ENCODE assay signal across 8 mouse cellular contexts in the genomic region with DNA sequence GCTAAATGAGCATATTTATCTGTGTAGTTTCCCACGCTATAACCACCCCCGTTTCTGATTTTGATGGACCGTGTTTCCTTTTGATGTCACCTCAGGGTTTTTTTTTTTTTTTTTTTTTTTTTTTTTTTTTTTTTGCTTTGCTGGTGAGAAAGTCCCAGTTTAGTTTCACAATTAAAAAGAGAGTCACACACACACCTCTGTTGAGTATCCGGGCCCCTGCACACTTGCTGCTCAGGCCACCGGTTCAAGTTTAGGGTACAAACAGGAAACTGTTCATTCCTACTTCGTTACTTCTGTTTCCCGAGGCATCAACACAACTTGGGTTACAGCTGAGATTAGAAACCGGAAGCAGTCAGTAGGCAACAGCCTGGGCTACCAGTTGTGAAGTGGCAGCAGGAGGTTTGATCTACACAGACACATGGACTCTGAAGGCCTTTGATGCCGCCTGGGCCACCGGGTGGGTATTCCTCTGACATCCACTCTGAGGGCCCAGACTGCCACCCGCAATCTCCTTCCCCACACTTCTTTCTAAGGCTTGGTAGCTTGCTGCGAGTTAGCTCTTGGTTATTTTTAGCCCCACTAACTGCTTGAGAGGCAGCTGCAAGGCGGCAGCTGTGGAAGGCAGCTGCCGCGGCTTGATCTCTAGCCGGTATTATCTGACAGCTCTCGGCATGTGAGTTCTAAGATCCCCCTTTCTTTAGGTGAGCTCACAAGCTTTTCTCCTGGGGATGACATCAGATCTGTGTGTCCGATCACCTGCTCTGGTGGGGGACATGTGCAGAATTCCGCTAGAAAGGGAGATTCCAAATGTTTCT. TPM values are rescaled to one million over a fixed set of nuclear protein-coding genes. Genes with fewer than 3 reads are reported as not detected.
DNase-seq lines count a peak whose midpoint lies in the region; ATAC-seq lines count a peak whose summit lies in the region.

No protein-coding gene starts in this region.

- peaks cover 42% of the 10 kb centered on the region for H3K4me1 ChIP-seq in forebrain, embryonic 10.5 days
- peaks cover 34% of the 10 kb centered on the region for H3K4me1 ChIP-seq in hindbrain, embryonic 14.5 days (replicated peaks; ENCODE audit: control insufficient read depth, insufficient read depth, low read length)
- peaks cover 47% of the 10 kb centered on the region for H3K4me1 ChIP-seq in midbrain, embryonic 14.5 days (ENCODE audit: control insufficient read depth, insufficient read depth, low read length)

- peak overlapping the region; percentile 76 for H3K27ac ChIP-seq in forebrain, embryonic 10.5 days
- H3K27ac ChIP-seq in hindbrain, embryonic 14.5 days: peak overlapping the region; percentile 21
- peak overlapping the region; percentile 69 for H3K27ac ChIP-seq in midbrain, embryonic 14.5 days (replicated peaks; ENCODE audit: low read depth, low read length)

- peak; percentile 60 for DNase-seq in layer of hippocampus, adult 9-11 months
- DNase-seq in layer of hippocampus, postnatal 10 days (ENCODE audit: low spot score in 2 of 2): no peak
- no peak for DNase-seq in forebrain, embryonic 10.5 days (ENCODE audit: extremely low spot score, low spot score)
- no peak for DNase-seq in hindbrain, embryonic 14.5 days (ENCODE audit: low spot score)
- DNase-seq in midbrain, embryonic 14.5 days: peak; percentile 50
- DNase-seq in thymus, postnatal 25 days: peak; percentile 82
- no peak for DNase-seq in ovary, adult 18-20 months (ENCODE audit: low spot score)
- DNase-seq in kidney, postnatal 4 days: no peak

- no peaks in the 10 kb centered on the region for H3K36me3 ChIP-seq in forebrain, embryonic 10.5 days (replicated peaks)
- no peaks in the 10 kb centered on the region for H3K36me3 ChIP-seq in hindbrain, embryonic 14.5 days (replicated peaks; ENCODE audit: control insufficient read depth, insufficient read depth)
- no peaks in the 10 kb centered on the region for H3K36me3 ChIP-seq in midbrain, embryonic 14.5 days (ENCODE audit: control insufficient read depth, insufficient read depth, low read length)

- H3K4me3 ChIP-seq in forebrain, embryonic 10.5 days: no peak overlapping the region
- no peak overlapping the region for H3K4me3 ChIP-seq in hindbrain, embryonic 14.5 days (replicated peaks; ENCODE audit: low read length)
- no peak overlapping the region for H3K4me3 ChIP-seq in midbrain, embryonic 14.5 days (replicated peaks; ENCODE audit: low read depth, low read length)

- H3K9ac ChIP-seq in hindbrain, embryonic 14.5 days: 0 out of 2 replicates have a peak overlapping the region, but pooled peaks have one; percentile 12
- peak overlapping the region; percentile 27; the same call in 1 of the 2 replicates for H3K9ac ChIP-seq in midbrain, embryonic 14.5 days (replicated peaks; ENCODE audit: low read length)

- no peak overlapping the region for H3K4me2 ChIP-seq in hindbrain, embryonic 14.5 days (replicated peaks)
- H3K4me2 ChIP-seq in midbrain, embryonic 14.5 days (ENCODE audit: low read length): no peak overlapping the region

- no peaks in the 10 kb centered on the region for H3K9me3 ChIP-seq in forebrain, embryonic 10.5 days
- H3K9me3 ChIP-seq in hindbrain, embryonic 14.5 days (ENCODE audit: control insufficient read depth, low read length): no peaks in the 10 kb centered on the region
- no peaks in the 10 kb centered on the region for H3K9me3 ChIP-seq in midbrain, embryonic 14.5 days (ENCODE audit: control insufficient read depth, low read length)

- WGBS in forebrain, embryonic 10.5 days: 57% methylated on average over 19 of the region's 19 CpGs
- 45% methylated on average over 19 of the region's 19 CpGs for WGBS in hindbrain, embryonic 14.5 days
- WGBS in midbrain, embryonic 14.5 days: 38% methylated on average over 19 of the region's 19 CpGs

- ATAC-seq in hindbrain, embryonic 14.5 days (ENCODE audit: low FRiP score): no peak
- ATAC-seq in midbrain, embryonic 14.5 days (ENCODE audit: low FRiP score, low TSS enrichment): no peak

- peaks cover 11% of the 10 kb centered on the region for H3K27me3 ChIP-seq in forebrain, embryonic 10.5 days (ENCODE audit: poor library complexity, severe bottlenecking)
- no peaks in the 10 kb centered on the region for H3K27me3 ChIP-seq in hindbrain, embryonic 14.5 days (ENCODE audit: control insufficient read depth, insufficient read depth, low read length)
- no peaks in the 10 kb centered on the region for H3K27me3 ChIP-seq in midbrain, embryonic 14.5 days (ENCODE audit: control insufficient read depth, insufficient read depth, low read length)

RNA-seq across cellular contexts. Expression of gene Cdk5r1, which starts 31.7 kb away (rescaled TPM):
- 100 to 1,000 TPM; 277 to 285 TPM for total RNA-seq in layer of hippocampus, postnatal 10 days (2021)
- 3.1 and 4.7 TPM in 2 replicates for polyA plus RNA-seq in forebrain, embryonic 10.5 days (2016; fragmentation: Nextera tagmentation; extraction: Ambion mirVana)
- 90.1 and 92.7 TPM in 2 replicates for polyA plus RNA-seq in hindbrain, embryonic 14.5 days (2014; fragmentation: Nextera tagmentation; extraction: Ambion mirVana)
- polyA plus RNA-seq in midbrain, embryonic 14.5 days (2014; fragmentation: Nextera tagmentation; extraction: Ambion mirVana): 103 and 134 TPM in 2 replicates

Comparison
In these comparisons a context has a peak if more than half of its experiments do, and no peak if none do; other contexts are left out.
1. DNase-seq: peak in layer of hippocampus, adult 9-11 months (single experiment), midbrain, embryonic 14.5 days (single experiment) and thymus, postnatal 25 days (single experiment); none in layer of hippocampus, postnatal 10 days (0 of 2), forebrain, embryonic 10.5 days (single experiment), hindbrain, embryonic 14.5 days (single experiment), ovary, adult 18-20 months (single experiment) and kidney, postnatal 4 days (0 of 2).
2. H3K27ac ChIP-seq: peak in every context shown above with its lines; median percentile 76 in forebrain, embryonic 10.5 days; 69 in midbrain, embryonic 14.5 days; 21 in hindbrain, embryonic 14.5 days.
3. RNA of gene Cdk5r1, which starts 31.7 kb away (polyA plus RNA-seq): 103 to 134 TPM in midbrain, embryonic 14.5 days and 90.1 to 92.7 TPM in hindbrain, embryonic 14.5 days; 3.1 to 4.7 TPM in forebrain, embryonic 10.5 days; every median in the first group is over 10 times any median in the second.